Mouse (Mus musculus): Measurements from ENCODE around the gene 4930432M17Rik. TPM values are rescaled to one million over a fixed set of nuclear protein-coding genes. Genes with fewer than 3 reads are reported as not detected.

4930432M17Rik gene
- total RNA-seq, 2 experiments from 2014 or later: not detected

Other genes with a start within 250 kb of the 4930432M17Rik start
- gene Cnn3, start 244.3 kb upstream of the 4930432M17Rik start, total RNA-seq (2021): 100 to 1,000 TPM; 148 to 215 TPM
- gene Slc44a3, start 138.4 kb upstream of the 4930432M17Rik start, total RNA-seq (2021): 10 to 100 TPM; 19.8 to 22.8 TPM
- 10 to 100 TPM; 20.6 to 23.0 TPM for gene F3, start 52.8 kb downstream of the 4930432M17Rik start, total RNA-seq (2021)
- gene Abcd3, start 144.5 kb downstream of the 4930432M17Rik start, total RNA-seq (2021): 100 to 1,000 TPM; 170 to 171 TPM

All from adrenal gland, postnatal 10 days (tissue).